Mouse (Mus musculus) kidney, adult 2 months (tissue): ENCODE measurements around the gene Ica1. TPM values are rescaled to one million over a fixed set of nuclear protein-coding genes. Genes with fewer than 3 reads are reported as not detected.

Experiments used
- DNase-seq: peaks from one replicate; pipeline ENCODE4 v3.0.0; 2021
- H3K27ac ChIP-seq: fragments of 200-500 bp; 2 replicates; pipeline ENCODE4 v1.5.1; 2012; ENCODE audit warnings: low read depth, low read length, control low read depth, inconsistent platforms; ENCODE audit not compliant: insufficient read depth
- H3K27me3 ChIP-seq: fragments of 200-500 bp; replicated peaks from 2 replicates; pipeline ENCODE4 v1.6.1; 2012; ENCODE audit warnings: mild to moderate bottlenecking, moderate library complexity, low read length, inconsistent platforms; ENCODE audit not compliant: control insufficient read depth, insufficient read depth
- H3K36me3 ChIP-seq: fragments of 200-500 bp; 2 replicates; pipeline ENCODE4 v1.6.1; 2012; ENCODE audit warnings: mild to moderate bottlenecking, moderate library complexity, low read length, inconsistent platforms; ENCODE audit not compliant: control insufficient read depth, insufficient read depth
- H3K4me1 ChIP-seq: fragments of 200-500 bp; 2 replicates; pipeline ENCODE4 v1.6.1; 2011; ENCODE audit warnings: low read length; ENCODE audit not compliant: control insufficient read depth, insufficient read depth
- H3K4me3 ChIP-seq: fragments of 200-500 bp; 2 replicates; pipeline ENCODE4 v1.5.1; 2011; ENCODE audit warnings: mild to moderate bottlenecking, low read depth, low read length, control low read depth; ENCODE audit not compliant: insufficient read depth
- CTCF ChIP-seq: fragments of 200-500 bp; conservative IDR thresholded peaks from 2 replicates; pipeline ENCODE4 v1.5.1; 2011; ENCODE audit warnings: low read depth, mild to moderate bottlenecking, control low read depth, low read length, moderate library complexity, mixed read lengths; ENCODE audit not compliant: insufficient read depth, insufficient read length
- POLR2A ChIP-seq: fragments of 200-500 bp; IDR thresholded peaks from one replicate; pipeline ENCODE4 v1.6.1; 2011; ENCODE audit warnings: low read depth, low read length, control low read depth
- WGBS: fragments of 180-500 bp; shearing (Covaris S2); methylation state at CpG from one replicate; pipeline ENCODE4 v1.1.7; 2018; 5-methylcytosine and 5-hydroxymethylcytosine counted together
- polyA plus RNA-seq: library from polyadenylated mRNA; depleted of rRNA; stranded (reverse); fragments of >200 nt; gene quantifications from 2 replicates; pipeline ENCODE4 v1.2.3, GENCODE M21; 2012

The Ica1 gene
- polyA plus RNA-seq, 1 experiment = 6.1 TPM

- 74% methylated on average over 5 of the region's 5 CpGs for WGBS
- no peak overlapping the region for H3K27ac ChIP-seq
- H3K4me1 ChIP-seq = no peaks in the 10 kb centered on the region
- no peak for TF ChIP-seq POLR2A
- no peak for TF ChIP-seq CTCF
- no peaks in the 10 kb centered on the region for H3K27me3 ChIP-seq
- no peak for DNase-seq
- H3K36me3 ChIP-seq = no peaks in the 10 kb centered on the region
- H3K4me3 ChIP-seq = no peak overlapping the region
These were observed 17.5 kb downstream of the Ica1 start for GRCm38 (mm10) chr6:8760708-8761294.

DNA sequence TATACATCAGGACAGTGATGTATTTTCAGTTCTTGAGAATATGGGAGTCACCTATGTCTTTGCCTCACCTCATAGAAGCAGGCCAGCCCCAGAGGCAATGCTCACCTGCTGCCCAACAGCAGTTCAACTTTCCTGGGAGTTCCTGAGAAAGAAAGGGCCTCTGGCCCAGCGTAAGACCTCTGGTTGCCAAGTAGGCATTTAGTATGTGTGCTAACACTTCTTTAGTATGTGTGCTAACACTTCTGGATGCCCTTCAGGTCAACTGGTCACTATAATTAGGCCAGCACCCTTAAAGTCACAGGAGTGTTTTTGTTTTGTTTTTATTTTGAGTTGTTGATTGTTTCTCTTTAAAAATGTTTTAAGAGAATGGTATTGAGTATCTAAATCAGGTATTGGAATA is 18.4 kb downstream of the Ica1 start:
- H3K27ac ChIP-seq = no peak overlapping the region
- no peaks in the 10 kb centered on the region for H3K36me3 ChIP-seq
- H3K4me3 ChIP-seq = no peak overlapping the region
- 48% methylated on average over 1 of the region's 1 CpGs for WGBS
- DNase-seq = no peak
- no peaks in the 10 kb centered on the region for H3K4me1 ChIP-seq
- TF ChIP-seq POLR2A (no peak), CTCF (no peak)
- no peaks in the 10 kb centered on the region for H3K27me3 ChIP-seq

DNA sequence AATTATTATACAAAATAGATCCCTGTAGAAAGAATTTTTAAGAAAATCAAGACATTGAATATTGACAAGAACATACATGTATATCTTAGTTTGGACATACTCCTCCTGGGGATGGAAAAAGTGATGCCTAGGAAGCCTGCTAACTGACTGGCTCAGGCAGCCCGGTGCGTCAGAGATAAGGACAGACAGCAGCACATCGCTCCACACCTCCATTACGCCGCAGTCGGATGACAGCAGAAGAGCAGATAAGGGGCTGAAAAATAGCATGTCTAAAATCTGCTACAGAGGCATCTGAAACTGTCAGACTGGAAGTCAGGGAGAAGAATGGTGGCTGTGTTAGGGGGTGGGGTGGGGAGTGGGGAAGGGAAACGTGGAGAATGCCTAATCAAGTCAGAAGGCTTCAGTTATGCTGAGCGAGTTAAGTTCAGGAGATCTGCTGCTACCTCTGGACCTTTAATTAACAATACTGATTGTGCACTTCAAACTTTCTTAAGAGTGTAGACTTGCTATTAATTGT is 22.5 kb downstream of the Ica1 start:
- no peaks in the 10 kb centered on the region for H3K4me1 ChIP-seq
- no peak overlapping the region for H3K4me3 ChIP-seq
- WGBS = 88% methylated on average over 8 of the region's 8 CpGs
- DNase-seq = no peak
- H3K36me3 ChIP-seq = no peaks in the 10 kb centered on the region
- H3K27me3 ChIP-seq = no peaks in the 10 kb centered on the region
- no peak overlapping the region for H3K27ac ChIP-seq
- TF ChIP-seq POLR2A (no peak), CTCF (no peak)

GRCm38 (mm10) chr6:8754486-8754885 is 23.8 kb downstream of the Ica1 start:
- Histone ChIP-seq H3K4me3 (no peak overlapping the region), H3K27ac (no peak overlapping the region), H3K36me3 (no peaks in the 10 kb centered on the region), H3K4me1 (no peaks in the 10 kb centered on the region), H3K27me3 (no peaks in the 10 kb centered on the region)
- TF ChIP-seq POLR2A (no peak), CTCF (no peak)
- DNase-seq = no peak
- 93% methylated on average over 5 of the region's 5 CpGs for WGBS

DNA sequence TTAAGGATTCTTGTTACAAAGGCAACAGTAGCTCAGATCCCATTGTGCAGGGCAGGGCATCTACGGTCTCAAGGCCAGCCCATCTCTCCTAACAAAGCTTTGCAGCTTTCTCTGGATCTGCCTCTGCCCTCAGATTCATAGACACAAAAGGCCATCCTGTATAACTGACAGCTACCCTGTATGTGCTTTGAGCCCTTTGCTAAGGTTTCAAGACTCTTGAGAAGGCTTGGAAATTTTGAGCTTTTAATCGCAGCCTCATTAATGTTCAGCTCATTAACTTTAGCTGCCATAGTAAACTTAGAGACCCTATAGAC is 24.6 kb downstream of the Ica1 start:
- Histone ChIP-seq H3K27me3 (no peaks in the 10 kb centered on the region), H3K4me1 (no peaks in the 10 kb centered on the region), H3K27ac (no peak overlapping the region), H3K4me3 (no peak overlapping the region), H3K36me3 (no peaks in the 10 kb centered on the region)
- 79% methylated on average over 2 of the region's 2 CpGs for WGBS
- TF ChIP-seq POLR2A = no peak
- no peak for TF ChIP-seq CTCF
- no peak for DNase-seq

- peak; percentile 33 for DNase-seq
- no peak for TF ChIP-seq POLR2A
- TF ChIP-seq CTCF = no peak
- Histone ChIP-seq H3K27ac (no peak overlapping the region), H3K36me3 (no peaks in the 10 kb centered on the region), H3K4me1 (no peaks in the 10 kb centered on the region), H3K27me3 (no peaks in the 10 kb centered on the region), H3K4me3 (no peak overlapping the region)
- WGBS = 62% methylated on average over 6 of the region's 6 CpGs
These were observed 25.1 kb downstream of the Ica1 start for GRCm38 (mm10) chr6:8752984-8753722.

GRCm38 (mm10) chr6:8744886-8745285 is 33.4 kb downstream of the Ica1 start:
- no peaks in the 10 kb centered on the region for H3K4me1 ChIP-seq
- no peaks in the 10 kb centered on the region for H3K27me3 ChIP-seq
- no peak for TF ChIP-seq CTCF
- no peak for TF ChIP-seq POLR2A
- H3K27ac ChIP-seq = no peak overlapping the region
- H3K36me3 ChIP-seq = no peaks in the 10 kb centered on the region
- 79% methylated on average over 7 of the region's 7 CpGs for WGBS
- DNase-seq = no peak
- H3K4me3 ChIP-seq = no peak overlapping the region
